Mouse (Mus musculus) kidney, embryonic 14.5 days (tissue): ENCODE data around the gene Adam33. TPM values are rescaled to one million over a fixed set of nuclear protein-coding genes. Genes with fewer than 3 reads are reported as not detected.

Source experiments
- ATAC-seq: fragments of 200-750 bp; cut with Nextera tagmentation; 2 replicates; pipeline ENCODE4 v1.8.0; 2017; ENCODE audit warnings: moderate number of reproducible peaks, mild to moderate bottlenecking, moderate TSS enrichment, moderate library complexity; ENCODE audit not compliant: low FRiP score, low TSS enrichment
- H3K27ac ChIP-seq: fragments of 300-500 bp; sonication (generic); 2 replicates; pipeline ENCODE4 v1.5.1; 2014; ENCODE audit warnings: low read depth, mild to moderate bottlenecking, low read length, moderate library complexity, mixed read lengths
- H3K27me3 ChIP-seq: fragments of 300-500 bp; sonication (generic); 2 replicates; pipeline ENCODE4 v1.6.1; 2014; ENCODE audit warnings: mild to moderate bottlenecking, low read length; ENCODE audit not compliant: control insufficient read depth, insufficient read depth
- H3K36me3 ChIP-seq: fragments of 300-500 bp; sonication (generic); 2 replicates; pipeline ENCODE4 v1.6.1; 2014; ENCODE audit warnings: low read length, mixed read lengths; ENCODE audit not compliant: control insufficient read depth, insufficient read depth
- H3K4me1 ChIP-seq: fragments of 300-500 bp; sonication (generic); 2 replicates; pipeline ENCODE4 v1.6.1; 2014; ENCODE audit warnings: low read length, mixed read lengths; ENCODE audit not compliant: control insufficient read depth, insufficient read depth
- H3K4me2 ChIP-seq: fragments of 300-500 bp; sonication (generic); replicated peaks from 2 replicates; pipeline ENCODE4 v1.6.1; 2014; ENCODE audit warnings: low read depth, mild to moderate bottlenecking, low read length
- H3K4me3 ChIP-seq: fragments of 300-500 bp; sonication (generic); 2 replicates; pipeline ENCODE4 v1.5.1; 2014; ENCODE audit warnings: mild to moderate bottlenecking, low read length
- H3K9ac ChIP-seq: fragments of 300-500 bp; sonication (generic); 2 replicates; pipeline ENCODE4 v1.6.1; 2014; ENCODE audit warnings: low read depth, mild to moderate bottlenecking, low read length, moderate library complexity
- H3K9me3 ChIP-seq: fragments of 300-500 bp; sonication (generic); 2 replicates; pipeline ENCODE4 v1.6.1; 2016; ENCODE audit warnings: low read length; ENCODE audit not compliant: control insufficient read depth
- WGBS: fragments of 180-500 bp; shearing (Covaris S2); extraction: QIAGEN DNeasy Blood & Tissue Kit; methylation state at CpG from one replicate; pipeline ENCODE4 v1.1.7; 2014; 5-methylcytosine and 5-hydroxymethylcytosine counted together
- polyA plus RNA-seq: library from polyadenylated mRNA; unstranded; fragments of >200 nt; fragmentation: Nextera tagmentation; extraction: Ambion mirVana; gene quantifications from 2 replicates; pipeline ENCODE4 v1.2.1, GENCODE M21; 2014

Gene Adam33
- polyA plus RNA-seq, 1 experiment from 2014 or later = 1.0 TPM

DNA sequence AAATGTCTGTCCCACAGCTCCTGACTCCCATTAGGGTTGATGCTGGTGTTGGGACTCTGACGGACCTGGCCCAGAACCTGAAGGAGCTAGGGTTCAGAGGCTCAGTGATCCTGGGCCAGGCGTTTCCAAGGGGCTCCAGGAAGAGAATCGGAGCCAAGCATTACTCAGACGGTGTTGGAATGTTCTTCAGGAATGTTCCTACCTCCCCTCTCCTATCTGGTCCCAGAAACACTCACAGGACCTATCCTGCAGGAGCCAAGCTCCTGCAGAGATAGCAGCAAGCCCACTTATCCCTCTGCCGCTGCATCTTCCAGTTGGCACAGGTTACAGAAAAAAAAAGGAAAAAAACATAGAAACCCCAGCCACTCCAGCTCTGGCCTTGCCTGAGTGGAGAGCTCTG lies 2.0 kb downstream of the Adam33 start:
- ATAC-seq = no peak
- no peaks in the 10 kb centered on the region for H3K9me3 ChIP-seq
- H3K36me3 ChIP-seq = no peaks in the 10 kb centered on the region
- 71% methylated on average over 5 of the region's 5 CpGs for WGBS
- H3K9ac ChIP-seq = no peak overlapping the region
- H3K4me2 ChIP-seq = no peak overlapping the region
- H3K4me1 ChIP-seq = peaks cover 12% of the 10 kb centered on the region
- no peak overlapping the region for H3K27ac ChIP-seq
- no peak overlapping the region for H3K4me3 ChIP-seq
- H3K27me3 ChIP-seq = peaks cover 22% of the 10 kb centered on the region; the same call in 1 of the 2 replicates

DNA sequence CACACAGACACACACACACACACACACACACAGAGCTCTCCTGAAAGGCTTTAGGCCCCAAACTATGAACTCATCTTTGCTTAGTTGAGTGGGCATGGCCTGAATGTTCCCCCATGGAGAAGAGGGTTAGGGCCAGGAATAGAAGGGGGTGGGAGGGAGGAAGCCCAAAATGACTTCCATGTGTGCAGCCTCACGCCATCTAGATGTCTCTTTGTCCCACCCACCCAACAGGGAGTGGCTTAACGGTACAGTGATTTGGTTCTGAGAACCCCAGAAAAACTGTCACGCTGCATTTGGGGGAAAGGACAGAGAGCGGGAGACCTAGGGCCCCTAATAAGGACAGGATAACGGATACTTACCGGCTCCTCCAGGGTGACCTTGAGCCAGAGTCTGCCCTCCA lies 2.8 kb downstream of the Adam33 start:
- H3K4me3 ChIP-seq = no peak overlapping the region
- no peaks in the 10 kb centered on the region for H3K9me3 ChIP-seq
- H3K4me2 ChIP-seq = no peak overlapping the region
- no peak overlapping the region for H3K9ac ChIP-seq
- H3K4me1 ChIP-seq = peaks cover 15% of the 10 kb centered on the region
- no peak overlapping the region; the same call in 1 of the 2 replicates for H3K27ac ChIP-seq
- H3K36me3 ChIP-seq = no peaks in the 10 kb centered on the region
- WGBS = 54% methylated on average over 6 of the region's 6 CpGs
- peaks cover 28% of the 10 kb centered on the region; the same call in 1 of the 2 replicates for H3K27me3 ChIP-seq
- no peak for ATAC-seq

DNA sequence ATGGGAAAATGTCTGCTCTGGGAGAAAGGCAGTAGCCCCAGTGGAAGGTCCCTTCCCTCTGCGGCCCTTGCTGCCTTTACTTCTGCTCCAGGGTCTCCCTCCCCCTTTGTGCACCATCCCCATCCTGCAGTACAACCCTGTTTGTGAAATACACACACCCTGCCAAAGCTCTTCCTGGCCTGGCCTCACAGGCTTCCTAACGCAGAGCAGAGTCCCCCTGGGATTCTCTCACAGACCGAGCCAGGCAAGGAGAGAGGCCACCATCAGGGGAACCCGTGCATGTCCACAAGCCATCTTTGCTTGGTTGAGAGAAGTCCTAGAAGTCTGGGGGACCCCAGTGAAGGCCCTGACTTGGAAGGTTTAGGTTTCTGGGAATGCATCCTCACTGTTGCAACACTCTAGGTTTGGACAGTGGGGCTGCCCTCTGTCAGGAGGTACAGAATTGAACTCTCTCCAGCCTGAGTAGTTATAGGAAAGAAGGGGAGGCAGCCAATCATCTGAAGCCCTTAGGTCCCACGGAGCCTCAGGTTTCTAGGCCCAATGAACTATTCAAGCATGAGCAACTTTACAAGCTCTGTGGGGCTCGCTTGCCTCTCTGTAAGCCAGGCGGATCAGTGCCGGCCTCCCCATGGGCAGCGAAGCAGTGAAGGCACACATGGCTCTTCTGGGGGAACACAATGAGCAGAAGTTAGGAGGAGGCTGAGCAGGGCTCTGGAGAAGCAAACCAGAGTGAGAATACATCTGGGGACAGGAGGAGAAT lies 3.7 kb downstream of the Adam33 start:
- Histone ChIP-seq H3K36me3 (no peaks in the 10 kb centered on the region), H3K9me3 (no peaks in the 10 kb centered on the region), H3K4me3 (no peak overlapping the region), H3K27ac (peak overlapping the region; percentile 48), H3K4me2 (no peak overlapping the region), H3K4me1 (peaks cover 19% of the 10 kb centered on the region), H3K9ac (no peak overlapping the region), H3K27me3 (peaks cover 36% of the 10 kb centered on the region)
- 39% methylated on average over 9 of the region's 9 CpGs for WGBS
- peak; percentile 42; the same call in 1 of the 2 replicates for ATAC-seq

DNA sequence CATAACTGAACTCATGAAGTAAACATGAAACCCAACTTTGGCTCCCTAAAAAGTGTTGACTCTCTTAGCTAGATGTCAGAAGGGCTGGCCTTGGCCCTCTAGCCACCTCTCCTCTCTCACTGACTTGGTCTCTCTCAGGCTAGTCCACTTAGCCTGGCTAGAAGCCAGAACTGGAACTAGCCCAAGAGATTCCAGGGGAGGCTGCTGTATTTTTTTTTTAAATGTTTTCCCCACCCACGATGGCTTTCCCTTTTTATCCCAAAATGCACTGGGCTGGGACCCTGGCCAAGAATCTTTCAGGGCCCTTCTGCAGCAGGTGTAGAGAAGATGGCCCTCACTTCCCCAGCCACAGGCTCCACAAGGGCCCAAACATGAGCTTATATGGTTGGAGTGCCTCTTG lies 4.2 kb downstream of the Adam33 start:
- 39% methylated on average over 1 of the region's 1 CpGs for WGBS
- Histone ChIP-seq H3K9me3 (no peaks in the 10 kb centered on the region), H3K4me2 (no peak overlapping the region), H3K4me1 (peaks cover 19% of the 10 kb centered on the region), H3K27ac (peak overlapping the region; percentile 48), H3K4me3 (no peak overlapping the region), H3K27me3 (peaks cover 42% of the 10 kb centered on the region), H3K36me3 (no peaks in the 10 kb centered on the region), H3K9ac (no peak overlapping the region)
- ATAC-seq = no peak

DNA sequence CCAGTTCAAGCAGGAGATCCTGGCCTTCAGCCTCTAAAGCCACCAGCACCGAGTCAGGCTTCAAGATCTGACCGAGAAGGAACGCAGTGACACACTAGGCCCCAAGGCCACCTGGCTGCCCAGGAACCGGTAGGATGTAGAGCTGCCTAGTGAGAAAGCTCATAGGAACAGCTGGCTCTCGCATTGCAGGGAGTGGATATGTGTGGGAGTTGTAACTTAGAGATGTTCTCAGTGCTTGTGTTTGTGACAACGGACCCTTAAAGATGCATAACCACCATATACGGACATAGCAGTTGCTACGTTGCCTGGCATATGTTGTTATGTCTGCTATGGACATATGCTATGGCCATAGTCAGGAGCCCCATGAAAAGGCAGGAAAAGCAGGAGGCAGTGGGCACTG lies 4.9 kb downstream of the Adam33 start:
- no peak overlapping the region for H3K9ac ChIP-seq
- no peak overlapping the region for H3K4me2 ChIP-seq
- no peaks in the 10 kb centered on the region for H3K9me3 ChIP-seq
- peaks cover 21% of the 10 kb centered on the region for H3K4me1 ChIP-seq
- no peaks in the 10 kb centered on the region for H3K36me3 ChIP-seq
- WGBS = 85% methylated on average over 8 of the region's 8 CpGs
- no peak overlapping the region for H3K4me3 ChIP-seq
- no peak for ATAC-seq
- no peak overlapping the region for H3K27ac ChIP-seq
- peaks cover 44% of the 10 kb centered on the region for H3K27me3 ChIP-seq

DNA sequence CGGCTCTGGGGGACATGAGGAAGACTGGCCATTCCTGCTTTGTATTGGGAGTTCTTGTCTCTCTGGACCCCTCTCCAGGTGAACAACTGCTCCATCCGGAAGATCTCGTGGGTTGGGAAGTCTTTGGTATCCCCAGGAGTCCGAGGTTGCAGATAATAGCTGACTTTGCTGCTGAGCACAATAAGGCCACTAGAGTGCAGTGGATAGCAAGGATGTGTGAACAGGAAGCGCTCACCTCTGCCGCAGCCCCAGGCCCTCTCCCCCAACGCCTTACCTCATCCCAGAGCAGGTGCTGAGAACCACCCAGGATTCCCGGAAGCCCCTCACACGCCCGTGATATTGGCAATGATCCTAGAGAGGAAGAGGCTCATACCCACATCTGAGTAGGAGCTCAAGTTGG lies 7.4 kb downstream of the Adam33 start:
- H3K4me3 ChIP-seq = no peak overlapping the region
- WGBS = 4% methylated on average over 10 of the region's 10 CpGs
- peak overlapping the region; percentile 4 for H3K4me2 ChIP-seq
- peaks cover 50% of the 10 kb centered on the region for H3K27me3 ChIP-seq
- H3K4me1 ChIP-seq = peaks cover 21% of the 10 kb centered on the region
- no peaks in the 10 kb centered on the region for H3K9me3 ChIP-seq
- no peak overlapping the region for H3K27ac ChIP-seq
- H3K36me3 ChIP-seq = no peaks in the 10 kb centered on the region
- H3K9ac ChIP-seq = no peak overlapping the region
- ATAC-seq = peak; percentile 44

DNA sequence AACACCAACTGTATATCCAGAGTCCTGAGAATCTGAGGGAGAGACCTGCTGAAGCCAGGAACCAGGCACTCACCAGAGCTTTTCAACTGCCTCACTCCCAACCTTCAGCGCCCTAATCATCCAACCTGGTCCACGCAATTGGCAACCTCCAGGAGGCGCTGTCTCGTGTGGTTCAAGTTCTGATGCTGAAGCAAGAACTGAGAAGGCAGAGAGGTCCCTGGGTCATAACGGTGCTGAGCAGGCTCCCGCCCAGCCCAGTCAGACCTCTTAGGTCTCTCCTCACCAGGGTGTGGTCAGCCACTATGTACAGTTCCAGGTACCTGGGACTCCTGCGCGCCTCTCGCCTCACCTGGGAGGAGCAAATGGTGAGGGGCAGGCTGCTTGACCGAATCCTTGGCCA lies 8.0 kb downstream of the Adam33 start:
- H3K4me3 ChIP-seq = 0 out of 2 replicates have a peak overlapping the region, but pooled peaks have one; percentile 2
- peak; percentile 21; the same call in 1 of the 2 replicates for ATAC-seq

DNA sequence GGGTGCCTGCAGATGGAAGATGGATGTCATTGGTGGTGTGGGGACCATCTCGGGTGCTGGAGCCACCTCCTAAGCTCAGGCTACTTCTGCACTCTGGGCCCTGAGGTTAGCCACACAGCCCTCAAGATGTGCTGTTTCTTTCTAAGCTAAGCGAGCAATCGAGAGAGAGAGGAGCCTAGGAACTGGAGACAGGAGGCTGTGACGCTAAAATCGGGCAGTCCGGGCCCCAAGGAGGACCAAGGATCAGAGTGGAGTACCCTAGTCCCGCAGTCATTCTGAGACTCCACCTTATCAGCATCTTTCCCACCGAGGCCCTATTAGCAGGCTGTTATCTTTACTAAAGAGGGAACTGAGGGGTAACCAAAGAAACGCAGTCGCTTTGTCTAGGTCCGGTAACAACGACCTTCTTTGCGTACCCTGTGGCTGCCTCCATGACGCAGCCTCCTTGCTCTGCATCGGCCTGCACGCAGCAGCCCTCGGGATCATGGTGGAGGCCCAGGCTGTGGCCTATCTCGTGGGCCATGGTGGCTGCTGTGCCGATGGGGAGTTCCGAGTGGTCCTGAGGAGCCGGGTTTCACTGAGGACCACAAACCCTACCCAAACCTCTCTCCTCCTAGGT lies 8.9 kb downstream of the Adam33 start:
- no peak for ATAC-seq
- 3% methylated on average over 21 of the region's 21 CpGs for WGBS
- no peak overlapping the region for H3K27ac ChIP-seq
- peaks cover 14% of the 10 kb centered on the region for H3K4me1 ChIP-seq
- no peaks in the 10 kb centered on the region for H3K9me3 ChIP-seq
- peaks cover 50% of the 10 kb centered on the region for H3K27me3 ChIP-seq
- no peaks in the 10 kb centered on the region for H3K36me3 ChIP-seq
- 0 out of 2 replicates have a peak overlapping the region, but pooled peaks have one; percentile 8 for H3K9ac ChIP-seq
- H3K4me2 ChIP-seq = peak overlapping the region; percentile 39
- H3K4me3 ChIP-seq = peak overlapping the region; percentile 31

More for the DNA sequence above, 8.0 kb downstream of the Adam33 start:
- Histone ChIP-seq H3K27ac (no peak overlapping the region), H3K36me3 (no peaks in the 10 kb centered on the region), H3K9ac (no peak overlapping the region), H3K4me1 (peaks cover 21% of the 10 kb centered on the region), H3K4me2 (no peak overlapping the region; the same call in 1 of the 2 replicates), H3K27me3 (peaks cover 50% of the 10 kb centered on the region), H3K9me3 (no peaks in the 10 kb centered on the region)
- 3% methylated on average over 10 of the region's 10 CpGs for WGBS
